Mouse (Mus musculus): Measurements from ENCODE around the gene Plekha5. TPM values are rescaled to one million over a fixed set of nuclear protein-coding genes. Genes with fewer than 3 reads are reported as not detected.

Plekha5 gene
- polyA plus RNA-seq, 1 experiment from 2014 or later, result 42.1 TPM

DNA sequence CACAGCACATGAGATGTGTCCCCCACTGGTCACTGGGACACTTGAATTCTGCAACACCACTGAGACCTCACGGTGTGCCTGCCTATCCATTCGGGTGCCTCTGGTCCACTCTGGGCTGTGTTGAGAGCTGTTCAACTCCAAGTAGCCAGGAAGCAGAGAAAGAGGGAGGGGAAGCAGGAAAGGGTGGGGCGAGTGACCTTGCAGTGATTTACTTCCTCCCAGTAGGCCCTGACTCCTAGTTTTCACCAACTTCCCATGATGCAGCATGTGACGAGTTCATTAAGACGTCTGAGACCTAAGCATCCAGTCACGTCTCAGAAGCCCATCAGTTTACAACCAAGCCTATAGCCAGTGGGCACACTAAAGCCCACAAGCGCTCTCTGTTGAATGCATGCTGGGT is 78.0 kb downstream of the Plekha5 start:
- no peak overlapping the region for H3K9ac ChIP-seq
- H3K4me1 ChIP-seq, result 0 out of 2 replicates have a peak, but pooled peaks cover 3% of the 10 kb centered on the region
- no peak overlapping the region for H3K4me3 ChIP-seq
- 92% methylated on average over 7 of the region's 7 CpGs for WGBS
- H3K27ac ChIP-seq, result no peak overlapping the region
- H3K36me3 ChIP-seq (replicated peaks), result no peaks in the 10 kb centered on the region
- no peak for ATAC-seq (replicated peaks)
- no peak overlapping the region for H3K4me2 ChIP-seq
- H3K27me3 ChIP-seq (replicated peaks), result no peaks in the 10 kb centered on the region
- no peaks in the 10 kb centered on the region for H3K9me3 ChIP-seq

GRCm38 (mm10) chr6:140504796-140505195 is 80.9 kb downstream of the Plekha5 start:
- no peak overlapping the region for H3K9ac ChIP-seq
- ATAC-seq (replicated peaks), result no peak
- 88% methylated on average over 10 of the region's 10 CpGs for WGBS
- H3K36me3 ChIP-seq (replicated peaks), result no peaks in the 10 kb centered on the region
- H3K27ac ChIP-seq, result no peak overlapping the region
- no peak overlapping the region for H3K4me3 ChIP-seq
- H3K27me3 ChIP-seq (replicated peaks), result no peaks in the 10 kb centered on the region
- peaks cover 19% of the 10 kb centered on the region for H3K4me1 ChIP-seq
- H3K9me3 ChIP-seq, result no peaks in the 10 kb centered on the region
- no peak overlapping the region for H3K4me2 ChIP-seq

GRCm38 (mm10) chr6:140507605-140508004 is 83.8 kb downstream of the Plekha5 start:
- Histone ChIP-seq H3K4me1 (peaks cover 22% of the 10 kb centered on the region), H3K9ac (no peak overlapping the region), H3K36me3 (replicated peaks) (no peaks in the 10 kb centered on the region), H3K9me3 (no peaks in the 10 kb centered on the region), H3K4me3 (no peak overlapping the region), H3K27ac (no peak overlapping the region), H3K27me3 (replicated peaks) (no peaks in the 10 kb centered on the region), H3K4me2 (no peak overlapping the region)
- ATAC-seq (replicated peaks), result no peak
- WGBS, result 51% methylated on average over 3 of the region's 3 CpGs

GRCm38 (mm10) chr6:140508475-140509150 is 84.8 kb downstream of the Plekha5 start:
- H3K4me1 ChIP-seq, result peaks cover 31% of the 10 kb centered on the region
- no peak overlapping the region for H3K9ac ChIP-seq
- H3K4me3 ChIP-seq, result no peak overlapping the region
- H3K36me3 ChIP-seq (replicated peaks), result no peaks in the 10 kb centered on the region
- WGBS, result 62% methylated on average over 13 of the region's 13 CpGs
- ATAC-seq (replicated peaks), result no peak; the same call in 1 of the 2 replicates
- H3K27me3 ChIP-seq (replicated peaks), result no peaks in the 10 kb centered on the region
- no peaks in the 10 kb centered on the region for H3K9me3 ChIP-seq
- H3K27ac ChIP-seq, result no peak overlapping the region
- H3K4me2 ChIP-seq, result no peak overlapping the region

DNA sequence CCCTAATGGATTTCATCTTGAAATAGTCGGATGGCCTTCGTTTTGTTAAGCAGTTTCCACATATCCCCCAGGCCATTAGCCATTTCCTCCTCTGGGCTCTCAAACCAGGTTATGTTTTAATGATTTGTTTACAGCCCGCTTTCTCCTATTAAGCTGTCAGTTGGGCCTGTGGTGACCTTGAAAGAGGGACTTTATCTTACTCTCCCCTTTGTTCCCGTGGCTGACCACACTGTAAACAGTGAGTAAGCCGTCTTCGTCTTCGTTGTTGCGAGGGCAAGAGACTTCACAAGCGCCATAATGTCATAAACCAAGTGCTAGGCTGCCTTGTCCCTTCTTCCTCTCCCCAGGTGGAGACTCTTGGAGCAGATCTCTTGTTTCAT is 85.3 kb downstream of the Plekha5 start:
- H3K4me2 ChIP-seq, result no peak overlapping the region
- WGBS, result 70% methylated on average over 9 of the region's 9 CpGs
- no peaks in the 10 kb centered on the region for H3K36me3 ChIP-seq (replicated peaks)
- no peak overlapping the region for H3K27ac ChIP-seq
- no peak; the same call in 1 of the 2 replicates for ATAC-seq (replicated peaks)
- no peak overlapping the region for H3K9ac ChIP-seq
- H3K4me1 ChIP-seq, result peaks cover 32% of the 10 kb centered on the region
- H3K4me3 ChIP-seq, result no peak overlapping the region
- no peaks in the 10 kb centered on the region for H3K27me3 ChIP-seq (replicated peaks)
- no peaks in the 10 kb centered on the region for H3K9me3 ChIP-seq

DNA sequence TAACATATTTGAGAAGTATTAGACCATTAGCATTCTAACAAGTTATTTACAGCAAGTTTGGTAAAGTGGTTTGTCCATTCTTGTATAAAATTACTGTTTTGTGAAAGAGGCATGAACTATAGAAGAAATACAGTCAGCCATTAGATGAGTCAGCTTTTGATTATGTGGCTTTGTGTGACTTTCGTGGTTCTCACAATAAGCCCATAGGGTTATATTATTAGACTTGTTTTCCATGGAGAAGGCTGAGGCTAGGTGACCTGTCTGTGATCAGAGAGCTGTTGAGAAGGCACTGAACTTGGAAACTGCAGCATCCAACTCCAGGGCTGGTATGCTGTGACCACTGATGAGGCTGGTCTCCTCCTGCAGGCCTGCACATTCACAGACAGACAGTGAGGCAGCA is 88.2 kb downstream of the Plekha5 start:
- Histone ChIP-seq H3K4me2 (no peak overlapping the region), H3K27me3 (replicated peaks) (no peaks in the 10 kb centered on the region), H3K27ac (0 out of 2 replicates have a peak overlapping the region, but pooled peaks have one; percentile 12), H3K9ac (no peak overlapping the region), H3K4me1 (peaks cover 36% of the 10 kb centered on the region), H3K36me3 (replicated peaks) (no peaks in the 10 kb centered on the region), H3K9me3 (no peaks in the 10 kb centered on the region), H3K4me3 (no peak overlapping the region)
- 75% methylated on average over 1 of the region's 1 CpGs for WGBS
- ATAC-seq (replicated peaks), result no peak

GRCm38 (mm10) chr6:140512427-140512826 is 88.6 kb downstream of the Plekha5 start:
- Histone ChIP-seq H3K36me3 (replicated peaks) (no peaks in the 10 kb centered on the region), H3K27me3 (replicated peaks) (no peaks in the 10 kb centered on the region), H3K4me1 (peaks cover 35% of the 10 kb centered on the region), H3K4me2 (no peak overlapping the region), H3K27ac (peak overlapping the region; percentile 12; the same call in 1 of the 2 replicates), H3K9ac (no peak overlapping the region), H3K4me3 (no peak overlapping the region), H3K9me3 (no peaks in the 10 kb centered on the region)
- no peak for ATAC-seq (replicated peaks)
- WGBS, result 67% methylated on average over 8 of the region's 8 CpGs

DNA sequence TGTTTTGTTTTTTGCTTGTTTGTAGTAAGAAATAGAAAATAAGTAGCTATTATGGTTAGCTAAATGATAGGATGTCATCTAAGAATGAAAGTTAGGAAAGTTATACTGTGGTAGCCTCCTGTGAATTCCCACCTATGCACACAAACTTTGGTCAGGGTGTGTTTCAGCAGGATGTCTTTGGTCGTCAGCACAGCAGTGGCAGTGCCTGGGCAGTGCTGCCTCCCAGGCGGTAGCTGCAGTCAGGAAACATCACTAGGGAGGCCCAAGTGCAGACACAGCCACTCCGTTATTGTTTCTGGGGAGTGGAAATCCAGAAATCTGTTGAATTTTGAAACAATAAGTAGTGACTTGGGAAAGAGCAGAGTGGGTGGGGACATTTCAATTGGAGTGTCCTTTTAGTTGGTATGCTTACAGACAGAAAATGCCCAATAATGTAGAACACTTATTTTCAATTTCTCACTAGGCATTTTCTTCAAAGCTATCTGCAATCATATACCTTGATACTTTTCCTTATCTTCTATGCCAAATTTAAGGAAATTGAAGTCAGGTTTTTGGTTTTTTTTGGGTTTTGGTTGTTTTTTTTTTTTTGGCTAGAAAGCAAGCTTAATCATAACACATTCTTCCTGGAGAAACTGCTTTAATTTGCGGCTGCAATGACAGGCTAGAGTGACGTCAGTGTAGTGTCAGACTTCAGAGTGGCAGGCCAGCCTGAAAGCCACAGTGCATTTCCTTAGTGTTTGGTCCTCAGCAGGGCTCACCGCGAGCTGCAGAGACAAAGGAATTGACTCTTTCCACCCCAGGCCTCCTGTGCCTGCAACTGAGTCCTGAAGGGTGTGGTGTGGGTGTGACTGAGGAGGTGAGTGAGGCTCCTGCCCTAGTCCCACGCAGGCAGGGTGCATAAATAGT is 90.6 kb downstream of the Plekha5 start:
- ATAC-seq (replicated peaks), result peak; percentile 53
- peaks cover 27% of the 10 kb centered on the region for H3K4me1 ChIP-seq
- H3K27ac ChIP-seq, result 0 out of 2 replicates have a peak overlapping the region, but pooled peaks have one; percentile 42
- no peaks in the 10 kb centered on the region for H3K27me3 ChIP-seq (replicated peaks)
- no peaks in the 10 kb centered on the region for H3K9me3 ChIP-seq
- no peak overlapping the region for H3K4me2 ChIP-seq
- 11% methylated on average over 8 of the region's 8 CpGs for WGBS
- H3K4me3 ChIP-seq, result no peak overlapping the region
- no peaks in the 10 kb centered on the region for H3K36me3 ChIP-seq (replicated peaks)
- no peak overlapping the region for H3K9ac ChIP-seq

DNA sequence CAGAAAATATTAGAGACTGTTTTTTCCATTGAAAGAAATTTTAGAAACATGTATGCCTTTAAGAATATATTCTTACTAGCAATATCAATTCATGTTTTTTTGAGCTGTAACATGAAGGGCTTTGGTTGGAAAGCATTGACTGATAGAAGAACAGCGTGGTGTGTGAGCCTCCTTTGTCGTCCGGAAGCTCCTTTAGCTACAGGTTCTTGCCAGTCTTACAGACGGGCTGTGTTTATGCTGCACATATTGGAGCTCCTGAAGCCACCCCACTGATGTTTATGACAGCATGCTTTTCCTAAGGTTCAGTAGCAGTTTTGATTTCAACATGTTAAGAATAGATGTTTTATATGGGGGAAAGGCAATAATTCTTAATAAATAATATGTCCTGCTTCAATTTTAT is 91.7 kb downstream of the Plekha5 start:
- ATAC-seq (replicated peaks), result no peak
- 37% methylated on average over 4 of the region's 4 CpGs for WGBS
- Histone ChIP-seq H3K4me3 (no peak overlapping the region), H3K4me2 (no peak overlapping the region), H3K9me3 (no peaks in the 10 kb centered on the region), H3K9ac (no peak overlapping the region), H3K27ac (no peak overlapping the region), H3K27me3 (replicated peaks) (no peaks in the 10 kb centered on the region), H3K4me1 (peaks cover 32% of the 10 kb centered on the region), H3K36me3 (replicated peaks) (no peaks in the 10 kb centered on the region)

DNA sequence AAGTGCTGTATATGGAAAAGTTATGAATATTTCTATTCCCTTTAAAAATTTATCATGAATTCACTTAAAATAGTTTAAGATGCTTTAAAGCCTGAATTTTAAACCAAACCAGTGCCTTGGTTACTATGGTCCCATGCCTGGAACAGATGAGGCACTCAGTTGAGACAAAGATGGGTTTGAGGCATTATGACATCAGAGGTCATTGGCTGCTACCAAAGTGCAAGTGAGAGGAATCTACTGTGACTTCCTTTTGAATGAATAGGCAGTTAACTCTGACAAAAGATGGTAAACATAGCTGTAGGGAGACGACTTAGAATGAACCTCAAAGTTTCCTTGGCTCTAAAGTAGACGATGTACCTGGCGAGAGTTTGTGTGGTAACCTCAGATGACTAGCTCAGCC is 92.3 kb downstream of the Plekha5 start:
- peaks cover 32% of the 10 kb centered on the region for H3K4me1 ChIP-seq
- H3K4me3 ChIP-seq, result no peak overlapping the region
- no peak overlapping the region for H3K4me2 ChIP-seq
- no peak overlapping the region for H3K27ac ChIP-seq
- H3K27me3 ChIP-seq (replicated peaks), result no peaks in the 10 kb centered on the region
- 71% methylated on average over 3 of the region's 3 CpGs for WGBS
- no peak for ATAC-seq (replicated peaks)
- H3K9ac ChIP-seq, result no peak overlapping the region
- H3K36me3 ChIP-seq (replicated peaks), result no peaks in the 10 kb centered on the region
- no peaks in the 10 kb centered on the region for H3K9me3 ChIP-seq

DNA sequence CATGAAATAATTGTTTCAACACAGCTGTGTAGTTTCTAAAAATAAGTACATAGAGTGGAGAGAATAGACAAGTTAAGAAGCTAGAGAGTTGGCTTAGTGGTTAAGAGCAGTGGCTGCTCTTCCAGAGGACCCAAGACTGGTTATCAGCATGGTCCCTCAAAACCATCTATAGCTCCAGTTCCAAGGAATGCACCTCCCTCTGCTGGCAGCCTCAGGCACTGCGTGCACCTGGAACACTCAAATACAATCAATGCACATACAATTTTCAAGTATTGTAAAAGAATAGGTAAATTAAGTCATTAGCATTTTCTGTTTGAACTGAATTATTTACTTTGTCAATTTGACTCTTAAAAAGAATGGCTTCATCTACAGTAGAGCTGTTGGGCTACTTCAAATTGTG is 93.3 kb downstream of the Plekha5 start:
- no peak overlapping the region for H3K4me2 ChIP-seq
- no peak overlapping the region for H3K9ac ChIP-seq
- H3K36me3 ChIP-seq (replicated peaks), result no peaks in the 10 kb centered on the region
- peaks cover 32% of the 10 kb centered on the region for H3K4me1 ChIP-seq
- no peaks in the 10 kb centered on the region for H3K27me3 ChIP-seq (replicated peaks)
- WGBS, result 78% methylated on average over 1 of the region's 1 CpGs
- H3K9me3 ChIP-seq, result no peaks in the 10 kb centered on the region
- H3K4me3 ChIP-seq, result no peak overlapping the region
- no peak overlapping the region for H3K27ac ChIP-seq
- no peak for ATAC-seq (replicated peaks)

- ATAC-seq (replicated peaks), result no peak
- Histone ChIP-seq H3K36me3 (replicated peaks) (no peaks in the 10 kb centered on the region), H3K4me2 (no peak overlapping the region), H3K9ac (no peak overlapping the region), H3K27me3 (replicated peaks) (no peaks in the 10 kb centered on the region), H3K4me3 (no peak overlapping the region), H3K9me3 (no peaks in the 10 kb centered on the region), H3K4me1 (peaks cover 23% of the 10 kb centered on the region), H3K27ac (0 out of 2 replicates have a peak overlapping the region, but pooled peaks have one; percentile 7)
- WGBS, result 54% methylated on average over 13 of the region's 13 CpGs
Observed at GRCm38 (mm10) chr6:140519019-140519418, 95.2 kb downstream of the Plekha5 start.

Measured in midbrain, embryonic 15.5 days (tissue).